Mouse (Mus musculus) olfactory bulb, adult 2 months (tissue): ENCODE results near the gene Clpb.

Source experiments
- CTCF ChIP-seq: fragments of 200-500 bp; IDR thresholded peaks from 2 replicates; pipeline ENCODE4 v1.5.1; 2012; ENCODE audit warnings: low read depth, mild to moderate bottlenecking, low read length, moderate library complexity; ENCODE audit not compliant: insufficient read depth
- POLR2A ChIP-seq: fragments of 200-500 bp; IDR thresholded peaks from 2 replicates; pipeline ENCODE4 v1.6.1; 2012; ENCODE audit warnings: mild to moderate bottlenecking, low read depth, low read length, moderate library complexity; ENCODE audit not compliant: insufficient read depth

DNA sequence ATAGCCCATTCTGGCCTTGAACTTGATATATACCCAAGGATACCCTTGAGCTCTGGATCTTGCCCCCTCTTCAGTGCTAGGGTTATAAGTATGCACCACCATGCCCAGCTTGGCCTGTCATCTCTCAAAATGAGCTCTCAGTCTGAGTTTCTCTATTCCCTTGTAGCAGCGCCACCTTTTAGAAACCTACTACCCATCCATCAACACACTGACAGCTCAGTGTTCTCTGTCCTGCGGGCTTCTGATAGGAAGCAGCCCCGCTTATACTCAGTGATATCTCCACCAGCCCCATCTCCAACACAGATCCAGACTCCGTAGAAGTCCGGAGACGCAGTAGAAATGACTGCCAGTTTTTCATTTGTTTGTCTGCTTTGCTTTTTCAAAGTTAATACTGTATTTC lies 39.1 kb upstream of the Clpb start:
- no peak for TF ChIP-seq CTCF
- TF ChIP-seq POLR2A = no peak
